Mouse (Mus musculus) forebrain, embryonic 12.5 days (tissue): Measurements from ENCODE around the gene Raf1. TPM values are rescaled to one million over a fixed set of nuclear protein-coding genes. Genes with fewer than 3 reads are reported as not detected.

Source experiments
- ATAC-seq: fragments of 200-750 bp; cut with Nextera tagmentation; 2 replicates; pipeline ENCODE4 v1.8.0; 2017; ENCODE audit warnings: moderate TSS enrichment; ENCODE audit not compliant: low FRiP score
- H3K27ac ChIP-seq: fragments of 300-500 bp; sonication (generic); 2 replicates; pipeline ENCODE4 v1.5.1; 2016; ENCODE audit warnings: mild to moderate bottlenecking
- H3K27me3 ChIP-seq: fragments of 300-500 bp; sonication (generic); 2 replicates; pipeline ENCODE4 v1.6.1; 2016; ENCODE audit warnings: mild to moderate bottlenecking
- H3K36me3 ChIP-seq: fragments of 300-500 bp; sonication (generic); replicated peaks from 2 replicates; pipeline ENCODE4 v1.6.1; 2016; ENCODE audit warnings: mild to moderate bottlenecking
- H3K4me1 ChIP-seq: fragments of 300-500 bp; sonication (generic); 2 replicates; pipeline ENCODE4 v1.6.1; 2016
- H3K4me2 ChIP-seq: fragments of 300-500 bp; sonication (generic); 2 replicates; pipeline ENCODE4 v1.6.1; 2016; ENCODE audit warnings: mild to moderate bottlenecking, moderate library complexity
- H3K4me3 ChIP-seq: fragments of 300-500 bp; sonication (generic); replicated peaks from 2 replicates; pipeline ENCODE4 v1.5.1; 2016; ENCODE audit warnings: mild to moderate bottlenecking
- H3K9ac ChIP-seq: fragments of 300-500 bp; sonication (generic); 2 replicates; pipeline ENCODE4 v1.6.1; 2016; ENCODE audit warnings: mild to moderate bottlenecking
- H3K9me3 ChIP-seq: fragments of 300-500 bp; sonication (generic); 2 replicates; pipeline ENCODE4 v1.6.1; 2016
- WGBS: fragments of 180-500 bp; shearing (Covaris S2); methylation state at CpG from one replicate; pipeline ENCODE4 v1.1.7; 2016; 5-methylcytosine and 5-hydroxymethylcytosine counted together
- polyA plus RNA-seq: library from polyadenylated mRNA; unstranded; fragments of >200 nt; fragmentation: Nextera tagmentation; extraction: Ambion mirVana; gene quantifications from 2 replicates; pipeline ENCODE4 v1.2.1, GENCODE M21; 2016

Gene Raf1
- polyA plus RNA-seq, 1 experiment from 2014 or later: 156 TPM

- H3K4me3 ChIP-seq: peak overlapping the region; percentile 98
- no peaks in the 10 kb centered on the region for H3K9me3 ChIP-seq
- H3K27me3 ChIP-seq: no peaks in the 10 kb centered on the region
- under 1% methylated on average over 53 of the region's 53 CpGs for WGBS
- H3K4me1 ChIP-seq: peaks cover 22% of the 10 kb centered on the region
- peak overlapping the region; percentile 97 for H3K27ac ChIP-seq
- peak overlapping the region; percentile 99 for H3K9ac ChIP-seq
- ATAC-seq: peak; percentile 63
- no peaks in the 10 kb centered on the region for H3K36me3 ChIP-seq
- peak overlapping the region; percentile 71 for H3K4me2 ChIP-seq
These were observed 713 bp downstream of the Raf1 start for GRCm38 (mm10) chr6:115675508-115676336.

GRCm38 (mm10) chr6:115675166-115675507 is 1.3 kb downstream of the Raf1 start:
- peak overlapping the region; percentile 97 for H3K27ac ChIP-seq
- no peaks in the 10 kb centered on the region for H3K27me3 ChIP-seq
- peaks cover 22% of the 10 kb centered on the region for H3K4me1 ChIP-seq
- WGBS: under 1% methylated on average over 13 of the region's 13 CpGs
- peak overlapping the region; percentile 71 for H3K4me2 ChIP-seq
- H3K36me3 ChIP-seq: no peaks in the 10 kb centered on the region
- H3K9ac ChIP-seq: peak overlapping the region; percentile 99
- H3K9me3 ChIP-seq: no peaks in the 10 kb centered on the region
- H3K4me3 ChIP-seq: peak overlapping the region; percentile 98
- no peak for ATAC-seq

GRCm38 (mm10) chr6:115674316-115674715 is 2.1 kb downstream of the Raf1 start:
- Histone ChIP-seq H3K27me3 (no peaks in the 10 kb centered on the region), H3K4me2 (peak overlapping the region; percentile 71), H3K4me1 (peaks cover 22% of the 10 kb centered on the region), H3K36me3 (no peaks in the 10 kb centered on the region), H3K4me3 (peak overlapping the region; percentile 98), H3K9ac (peak overlapping the region; percentile 99), H3K27ac (no peak overlapping the region), H3K9me3 (no peaks in the 10 kb centered on the region)
- 21% methylated on average over 2 of the region's 2 CpGs for WGBS
- no peak for ATAC-seq

- H3K27ac ChIP-seq: no peak overlapping the region
- no peaks in the 10 kb centered on the region for H3K27me3 ChIP-seq
- peaks cover 22% of the 10 kb centered on the region for H3K4me1 ChIP-seq
- H3K4me2 ChIP-seq: no peak overlapping the region
- H3K9me3 ChIP-seq: no peaks in the 10 kb centered on the region
- no peak overlapping the region for H3K9ac ChIP-seq
- no peak overlapping the region for H3K4me3 ChIP-seq
- H3K36me3 ChIP-seq: no peaks in the 10 kb centered on the region
- ATAC-seq: no peak
- 97% methylated on average over 1 of the region's 1 CpGs for WGBS
These were observed 3.7 kb downstream of the Raf1 start for GRCm38 (mm10) chr6:115672700-115673099.

GRCm38 (mm10) chr6:115666641-115667040 is 9.8 kb downstream of the Raf1 start:
- H3K4me2 ChIP-seq: no peak overlapping the region
- peaks cover 8% of the 10 kb centered on the region for H3K36me3 ChIP-seq
- peaks cover 3% of the 10 kb centered on the region; the same call in 1 of the 2 replicates for H3K4me1 ChIP-seq
- H3K9me3 ChIP-seq: no peaks in the 10 kb centered on the region
- WGBS: 91% methylated on average over 4 of the region's 4 CpGs
- no peaks in the 10 kb centered on the region for H3K27me3 ChIP-seq
- no peak for ATAC-seq
- H3K27ac ChIP-seq: no peak overlapping the region
- H3K9ac ChIP-seq: no peak overlapping the region
- H3K4me3 ChIP-seq: no peak overlapping the region

- peaks cover 8% of the 10 kb centered on the region for H3K36me3 ChIP-seq
- H3K9me3 ChIP-seq: no peaks in the 10 kb centered on the region
- no peaks in the 10 kb centered on the region for H3K27me3 ChIP-seq
- H3K4me1 ChIP-seq: peaks cover 9% of the 10 kb centered on the region
- H3K4me3 ChIP-seq: no peak overlapping the region
- no peak overlapping the region for H3K9ac ChIP-seq
- ATAC-seq: no peak
- no peak overlapping the region for H3K27ac ChIP-seq
- no peak overlapping the region for H3K4me2 ChIP-seq
- WGBS: 98% methylated on average over 3 of the region's 3 CpGs
These were observed 12.2 kb downstream of the Raf1 start for GRCm38 (mm10) chr6:115664268-115664667.

GRCm38 (mm10) chr6:115658802-115659201 is 17.6 kb downstream of the Raf1 start:
- Histone ChIP-seq H3K27ac (no peak overlapping the region), H3K9me3 (no peaks in the 10 kb centered on the region), H3K36me3 (peaks cover 8% of the 10 kb centered on the region), H3K9ac (no peak overlapping the region), H3K27me3 (no peaks in the 10 kb centered on the region), H3K4me3 (no peak overlapping the region), H3K4me1 (peaks cover 13% of the 10 kb centered on the region), H3K4me2 (no peak overlapping the region)
- no peak for ATAC-seq

- no peaks in the 10 kb centered on the region for H3K9me3 ChIP-seq
- peaks cover 24% of the 10 kb centered on the region for H3K4me1 ChIP-seq
- H3K9ac ChIP-seq: no peak overlapping the region
- H3K27ac ChIP-seq: no peak overlapping the region
- H3K27me3 ChIP-seq: no peaks in the 10 kb centered on the region
- H3K36me3 ChIP-seq: no peaks in the 10 kb centered on the region
- no peak overlapping the region for H3K4me2 ChIP-seq
- 55% methylated on average over 2 of the region's 2 CpGs for WGBS
- H3K4me3 ChIP-seq: no peak overlapping the region
- ATAC-seq: no peak
These were observed 22.5 kb downstream of the Raf1 start for GRCm38 (mm10) chr6:115653939-115654338.

GRCm38 (mm10) chr6:115651719-115652118 is 24.7 kb downstream of the Raf1 start:
- Histone ChIP-seq H3K9ac (no peak overlapping the region), H3K4me2 (no peak overlapping the region), H3K27me3 (no peaks in the 10 kb centered on the region), H3K4me3 (no peak overlapping the region), H3K27ac (no peak overlapping the region), H3K9me3 (no peaks in the 10 kb centered on the region), H3K4me1 (peaks cover 29% of the 10 kb centered on the region), H3K36me3 (no peaks in the 10 kb centered on the region)
- no peak for ATAC-seq

- Histone ChIP-seq H3K4me2 (no peak overlapping the region), H3K27ac (no peak overlapping the region), H3K27me3 (no peaks in the 10 kb centered on the region), H3K9ac (no peak overlapping the region), H3K36me3 (no peaks in the 10 kb centered on the region), H3K4me1 (peaks cover 29% of the 10 kb centered on the region), H3K9me3 (no peaks in the 10 kb centered on the region), H3K4me3 (no peak overlapping the region)
- WGBS: 61% methylated on average over 5 of the region's 5 CpGs
- ATAC-seq: no peak
These were observed 25.7 kb downstream of the Raf1 start for GRCm38 (mm10) chr6:115650476-115651427.

GRCm38 (mm10) chr6:115649792-115650365 is 26.6 kb downstream of the Raf1 start:
- no peaks in the 10 kb centered on the region for H3K9me3 ChIP-seq
- no peak overlapping the region for H3K9ac ChIP-seq
- ATAC-seq: no peak
- H3K4me2 ChIP-seq: no peak overlapping the region
- H3K4me1 ChIP-seq: peaks cover 29% of the 10 kb centered on the region
- no peak overlapping the region for H3K4me3 ChIP-seq
- no peak overlapping the region for H3K27ac ChIP-seq
- no peaks in the 10 kb centered on the region for H3K27me3 ChIP-seq
- H3K36me3 ChIP-seq: no peaks in the 10 kb centered on the region
- 93% methylated on average over 1 of the region's 1 CpGs for WGBS

GRCm38 (mm10) chr6:115643315-115643714 is 33.1 kb downstream of the Raf1 start:
- H3K4me1 ChIP-seq: peaks cover 3% of the 10 kb centered on the region; the same call in 1 of the 2 replicates
- H3K4me3 ChIP-seq: no peak overlapping the region
- no peak overlapping the region for H3K9ac ChIP-seq
- no peaks in the 10 kb centered on the region for H3K27me3 ChIP-seq
- H3K4me2 ChIP-seq: no peak overlapping the region
- H3K36me3 ChIP-seq: peaks cover 27% of the 10 kb centered on the region
- 67% methylated on average over 1 of the region's 1 CpGs for WGBS
- no peaks in the 10 kb centered on the region for H3K9me3 ChIP-seq
- ATAC-seq: no peak
- H3K27ac ChIP-seq: no peak overlapping the region
